Mouse (Mus musculus) liver, postnatal 0 days (tissue): Measurements from ENCODE around the gene Med13.

ENCODE experiments used
- CTCF ChIP-seq: sonication (generic); IDR thresholded peaks from 2 replicates; pipeline ENCODE4 v1.5.1; 2016; ENCODE audit warnings: antibody characterized with exemption, low read depth
- EP300 ChIP-seq: IDR thresholded peaks from 2 replicates; pipeline ENCODE4 v1.6.1; 2016; ENCODE audit warnings: antibody characterized with exemption, low read depth, mild to moderate bottlenecking

GRCm38 (mm10) chr11:86369003-86369402 is 11.6 kb upstream of the Med13 start:
- TF ChIP-seq CTCF (no peak), EP300 (no peak)
